ENCODE assay signal across 26 mouse cellular contexts in the genomic region with DNA sequence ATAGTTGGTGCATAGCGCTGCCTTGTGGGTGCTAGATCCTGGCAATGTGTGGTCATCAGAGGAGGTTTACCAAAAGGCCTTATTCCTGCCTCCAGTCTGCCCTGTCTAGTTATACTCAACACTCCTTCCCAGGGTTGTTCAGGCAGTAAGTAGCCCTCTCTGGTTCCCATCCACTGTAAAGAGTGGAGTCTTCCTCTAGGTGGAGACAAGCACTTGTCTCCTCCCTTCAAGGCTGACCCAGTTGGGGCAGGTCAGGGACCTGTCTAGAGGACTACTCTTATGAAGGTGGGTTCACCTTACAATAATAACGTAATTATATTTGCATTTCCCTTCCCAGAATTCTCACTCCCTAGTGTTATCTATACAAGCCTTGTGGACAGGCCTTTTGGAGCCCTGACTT.
DNase-seq lines count a peak whose midpoint lies in the region; ATAC-seq and TF ChIP-seq lines count a peak whose summit lies in the region.
"Had no signal": no experiment of that assay in that cellular context is flagged by ENCODE, and none has a peak within 500 bp of the region (broad histone marks: within the 10 kb centered on the region; RNA-seq: fewer than 3 reads in every experiment).

No protein-coding gene starts in this region.

- WGBS in kidney, postnatal 0 days = 79% methylated on average over 2 of the region's 2 CpGs
- WGBS in midbrain, postnatal 0 days = 88% methylated on average over 2 of the region's 2 CpGs
- WGBS in midbrain, embryonic 14.5 days = 86% methylated on average over 2 of the region's 2 CpGs

- H3K9ac ChIP-seq in kidney, postnatal 0 days (ENCODE audit: low read depth, low read length) = no peak overlapping the region
- H3K9ac ChIP-seq in midbrain, postnatal 0 days (replicated peaks; ENCODE audit: low read length, poor library complexity, severe bottlenecking) = no peak overlapping the region
- H3K9ac ChIP-seq in midbrain, embryonic 14.5 days (replicated peaks; ENCODE audit: low read length) = no peak overlapping the region
- H3K9ac ChIP-seq: embryonic facial prominence, embryonic 12.5 days; heart, embryonic 13.5 days; hindbrain, embryonic 15.5 days; lung, embryonic 15.5 days; midbrain, embryonic 15.5 days; neural tube, embryonic 15.5 days had no signal

- H3K9me3 ChIP-seq in kidney, postnatal 0 days (replicated peaks; ENCODE audit: low read length) = no peaks in the 10 kb centered on the region
- no peaks in the 10 kb centered on the region for H3K9me3 ChIP-seq in midbrain, postnatal 0 days (ENCODE audit: low read length)
- no peaks in the 10 kb centered on the region for H3K9me3 ChIP-seq in midbrain, embryonic 14.5 days (ENCODE audit: control insufficient read depth, low read length)
- H3K9me3 ChIP-seq: embryonic facial prominence, embryonic 12.5 days; heart, embryonic 13.5 days; hindbrain, embryonic 15.5 days; lung, embryonic 15.5 days; midbrain, embryonic 15.5 days; neural tube, embryonic 15.5 days had no signal

- H3K27ac ChIP-seq in kidney, postnatal 0 days = no peak overlapping the region
- H3K27ac ChIP-seq in midbrain, postnatal 0 days (ENCODE audit: low read depth, low read length) = no peak overlapping the region
- no peak overlapping the region for H3K27ac ChIP-seq in midbrain, embryonic 14.5 days (replicated peaks; ENCODE audit: low read depth, low read length)
- H3K27ac ChIP-seq: embryonic facial prominence, embryonic 12.5 days; heart, embryonic 13.5 days; hindbrain, embryonic 15.5 days; lung, embryonic 15.5 days; midbrain, embryonic 15.5 days; neural tube, embryonic 15.5 days had no signal

- H3K36me3 ChIP-seq in kidney, postnatal 0 days (ENCODE audit: insufficient read depth, low read length) = no peaks in the 10 kb centered on the region
- no peaks in the 10 kb centered on the region for H3K36me3 ChIP-seq in midbrain, postnatal 0 days (ENCODE audit: insufficient read depth, low read length)
- no peaks in the 10 kb centered on the region for H3K36me3 ChIP-seq in midbrain, embryonic 14.5 days (ENCODE audit: control insufficient read depth, insufficient read depth, low read length)
- H3K36me3 ChIP-seq: embryonic facial prominence, embryonic 12.5 days; heart, embryonic 13.5 days; hindbrain, embryonic 15.5 days; lung, embryonic 15.5 days; midbrain, embryonic 15.5 days; neural tube, embryonic 15.5 days had no signal

- no peak overlapping the region for H3K4me2 ChIP-seq in kidney, postnatal 0 days (ENCODE audit: low read length)
- H3K4me2 ChIP-seq in midbrain, postnatal 0 days (ENCODE audit: low read depth, low read length, poor library complexity, severe bottlenecking) = no peak overlapping the region
- H3K4me2 ChIP-seq in midbrain, embryonic 14.5 days (ENCODE audit: low read length) = no peak overlapping the region
- H3K4me2 ChIP-seq: embryonic facial prominence, embryonic 12.5 days; heart, embryonic 13.5 days; hindbrain, embryonic 15.5 days; lung, embryonic 15.5 days; midbrain, embryonic 15.5 days; neural tube, embryonic 15.5 days had no signal

- peak; percentile 11 to 12 for DNase-seq in cerebellum, postnatal 10 days
- no peak for DNase-seq in cerebellum, adult 9-11 months
- no peak for DNase-seq in kidney, postnatal 0 days (ENCODE audit: low spot score)
- no peak for DNase-seq in kidney, adult 9 months
- no peak for DNase-seq in midbrain, postnatal 0 days (ENCODE audit: low spot score)
- DNase-seq in midbrain, embryonic 14.5 days = no peak
- no peak for DNase-seq in right cerebral cortex, adult 2 months (ENCODE audit: low spot score in 2 of 2)
- DNase-seq: adrenal gland, adult 8-10 months; B cell, adult 2 months; cerebellum, adult 11 months; heart, postnatal 36 days; kidney, adult 11 months; kidney, postnatal 10 days; left cerebral cortex, postnatal 4 days; liver; right cerebral cortex, postnatal 14 days; spleen, adult 18-20 months; thymus, postnatal 36 days had no signal

- H3K4me1 ChIP-seq in kidney, postnatal 0 days (replicated peaks; ENCODE audit: insufficient read depth, low read length) = no peaks in the 10 kb centered on the region
- no peaks in the 10 kb centered on the region for H3K4me1 ChIP-seq in midbrain, postnatal 0 days (ENCODE audit: insufficient read depth, low read length)
- no peaks in the 10 kb centered on the region for H3K4me1 ChIP-seq in midbrain, embryonic 14.5 days (ENCODE audit: control insufficient read depth, insufficient read depth, low read length)
- H3K4me1 ChIP-seq: embryonic facial prominence, embryonic 12.5 days; hindbrain, embryonic 15.5 days; midbrain, embryonic 15.5 days had no signal

- H3K4me3 ChIP-seq in kidney, postnatal 0 days (replicated peaks; ENCODE audit: low read depth, low read length) = no peak overlapping the region
- H3K4me3 ChIP-seq in midbrain, postnatal 0 days (ENCODE audit: low read depth, low read length) = no peak overlapping the region
- no peak overlapping the region for H3K4me3 ChIP-seq in midbrain, embryonic 14.5 days (replicated peaks; ENCODE audit: low read depth, low read length)
- H3K4me3 ChIP-seq: embryonic facial prominence, embryonic 12.5 days; erythroblast, embryonic 14.5 days; heart, embryonic 13.5 days; hindbrain, embryonic 15.5 days; lung, embryonic 15.5 days; midbrain, embryonic 15.5 days; neural tube, embryonic 15.5 days had no signal

- no peak for ATAC-seq in kidney, postnatal 0 days (replicated peaks; ENCODE audit: low FRiP score, low read depth)
- ATAC-seq in midbrain, postnatal 0 days (ENCODE audit: low FRiP score) = no peak
- ATAC-seq in midbrain, embryonic 14.5 days (ENCODE audit: low FRiP score, low TSS enrichment) = no peak
- ATAC-seq: forebrain, embryonic 14.5 days; midbrain, embryonic 15.5 days had no signal

- H3K27me3 ChIP-seq in kidney, postnatal 0 days (ENCODE audit: insufficient read depth, low read length) = no peaks in the 10 kb centered on the region
- no peaks in the 10 kb centered on the region for H3K27me3 ChIP-seq in midbrain, postnatal 0 days (ENCODE audit: insufficient read depth, low read length)
- no peaks in the 10 kb centered on the region for H3K27me3 ChIP-seq in midbrain, embryonic 14.5 days (ENCODE audit: control insufficient read depth, insufficient read depth, low read length)
- H3K27me3 ChIP-seq: embryonic facial prominence, embryonic 12.5 days; hindbrain, embryonic 15.5 days; lung, embryonic 15.5 days; midbrain, embryonic 15.5 days; neural tube, embryonic 15.5 days had no signal

- TF ChIP-seq CTCF in kidney, postnatal 0 days (IDR thresholded peaks at IDR 0.05; ENCODE audit: low read depth) = peak; percentile 40; the same call in 1 of the 2 replicates
- peak; percentile 40 for TF ChIP-seq CTCF in midbrain, postnatal 0 days (IDR thresholded peaks at IDR 0.05)

Comparison
In these comparisons a context has a peak if more than half of its experiments do, and no peak if none do; other contexts are left out.
1. DNase-seq: peak in cerebellum, postnatal 10 days (2 of 2); none in cerebellum, adult 9-11 months (single experiment), kidney, postnatal 0 days (single experiment), kidney, adult 9 months (single experiment), midbrain, postnatal 0 days (single experiment), midbrain, embryonic 14.5 days (single experiment) and right cerebral cortex, adult 2 months (0 of 2).